Mouse (Mus musculus) intestine, postnatal 0 days (tissue): ENCODE results near the gene Phyhd1. TPM values are rescaled to one million over a fixed set of nuclear protein-coding genes. Genes with fewer than 3 reads are reported as not detected.

ENCODE experiments used
- ATAC-seq: fragments of 200-750 bp; cut with Nextera tagmentation; 2 replicates; pipeline ENCODE4 v1.8.0; 2017; ENCODE audit warnings: mild to moderate bottlenecking, moderate TSS enrichment, moderate library complexity
- H3K27ac ChIP-seq: fragments of 300-500 bp; sonication (generic); 2 replicates; pipeline ENCODE4 v1.5.1; 2014; ENCODE audit warnings: mild to moderate bottlenecking, low read depth, low read length, moderate library complexity
- H3K27me3 ChIP-seq: fragments of 300-500 bp; sonication (generic); replicated peaks from 2 replicates; pipeline ENCODE4 v1.6.1; 2014; ENCODE audit warnings: low read length, mixed read lengths; ENCODE audit not compliant: control insufficient read depth, insufficient read depth
- H3K36me3 ChIP-seq: fragments of 300-500 bp; sonication (generic); 2 replicates; pipeline ENCODE4 v1.6.1; 2014; ENCODE audit warnings: mild to moderate bottlenecking, moderate library complexity; ENCODE audit not compliant: control insufficient read depth, insufficient read depth
- H3K4me1 ChIP-seq: fragments of 300-500 bp; sonication (generic); replicated peaks from 2 replicates; pipeline ENCODE4 v1.6.1; 2014; ENCODE audit warnings: antibody characterized with exemption, low read length, mixed read lengths; ENCODE audit not compliant: control insufficient read depth, insufficient read depth
- H3K4me2 ChIP-seq: fragments of 300-500 bp; sonication (generic); replicated peaks from 2 replicates; pipeline ENCODE4 v1.6.1; 2014; ENCODE audit warnings: low read depth, mild to moderate bottlenecking, moderate library complexity
- H3K4me3 ChIP-seq: fragments of 300-500 bp; sonication (generic); 2 replicates; pipeline ENCODE4 v1.5.1; 2014; ENCODE audit warnings: low read depth, low read length
- H3K9ac ChIP-seq: fragments of 300-500 bp; sonication (generic); 2 replicates; pipeline ENCODE4 v1.6.1; 2014; ENCODE audit warnings: mild to moderate bottlenecking, low read depth, low read length
- H3K9me3 ChIP-seq: fragments of 300-500 bp; sonication (generic); 2 replicates; pipeline ENCODE4 v1.6.1; 2016; ENCODE audit warnings: mixed run types; ENCODE audit not compliant: control insufficient read depth
- CTCF ChIP-seq: sonication (generic); IDR thresholded peaks from 2 replicates; pipeline ENCODE4 v1.5.1; 2016; ENCODE audit warnings: low read depth, mild to moderate bottlenecking, control low read depth, antibody characterized with exemption, moderate library complexity
- WGBS: fragments of 180-500 bp; shearing (Covaris S2); extraction: QIAGEN DNeasy Blood & Tissue Kit; methylation state at CpG from one replicate; pipeline ENCODE4 v1.1.7; 2014; 5-methylcytosine and 5-hydroxymethylcytosine counted together
- polyA plus RNA-seq: library from polyadenylated mRNA; unstranded; fragments of >200 nt; fragmentation: Nextera tagmentation; extraction: Ambion mirVana; gene quantifications from 2 replicates; pipeline ENCODE4 v1.2.1, GENCODE M21; 2015

Phyhd1 gene
- polyA plus RNA-seq, 1 experiment from 2014 or later, result 3.1 TPM

DNA sequence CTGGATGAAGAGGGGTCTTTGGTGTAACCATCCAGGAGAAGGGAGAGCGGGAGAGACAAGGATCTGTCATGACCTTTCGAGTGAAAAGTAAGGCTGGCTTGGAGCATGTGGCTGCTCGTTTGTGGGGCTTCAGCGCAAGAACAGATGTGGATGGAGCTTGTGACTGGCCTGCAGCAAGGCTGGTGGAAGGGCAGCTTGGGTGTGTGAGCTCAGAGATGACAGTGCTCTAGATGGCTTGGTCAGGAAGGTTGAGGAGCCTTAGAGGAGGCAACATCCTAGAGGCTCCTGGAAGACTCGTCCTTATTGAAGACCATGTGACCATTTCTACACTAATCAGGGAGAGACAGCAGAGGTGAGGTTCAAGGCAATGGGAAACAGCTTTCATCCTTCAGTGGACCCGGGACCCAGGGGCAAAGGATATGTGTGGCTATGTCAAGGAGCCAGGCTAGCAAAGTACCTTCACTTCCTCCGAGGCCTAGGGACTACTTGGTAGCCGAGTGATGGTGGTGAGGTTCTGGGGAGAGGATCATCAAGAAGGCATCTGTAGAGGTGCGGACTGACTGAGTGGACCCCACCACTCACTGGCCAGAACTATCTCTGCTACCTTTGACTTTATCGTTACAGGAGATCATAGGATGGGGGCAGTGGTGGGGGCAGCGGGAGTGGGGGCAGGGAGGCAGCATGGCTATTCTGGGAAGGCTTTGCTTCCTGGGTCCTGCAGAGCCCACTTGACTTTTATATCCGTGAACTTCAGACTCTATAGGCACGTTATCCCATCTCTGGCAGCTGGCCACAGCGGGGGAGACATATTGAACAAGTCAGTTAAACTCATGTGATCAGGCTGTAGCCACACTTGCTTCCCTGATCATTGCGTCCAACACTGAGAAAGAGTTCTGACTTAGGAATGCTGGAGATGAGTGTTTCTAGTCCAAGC is 6.6 kb upstream of the Phyhd1 start:
- Histone ChIP-seq H3K27me3 (no peaks in the 10 kb centered on the region), H3K9me3 (no peaks in the 10 kb centered on the region), H3K27ac (peak overlapping the region; percentile 31; the same call in 1 of the 2 replicates), H3K36me3 (peaks cover 83% of the 10 kb centered on the region), H3K9ac (no peak overlapping the region), H3K4me3 (no peak overlapping the region), H3K4me1 (no peaks in the 10 kb centered on the region), H3K4me2 (no peak overlapping the region)
- WGBS, result 76% methylated on average over 15 of the region's 15 CpGs
- TF ChIP-seq CTCF, result no peak
- ATAC-seq, result no peak

DNA sequence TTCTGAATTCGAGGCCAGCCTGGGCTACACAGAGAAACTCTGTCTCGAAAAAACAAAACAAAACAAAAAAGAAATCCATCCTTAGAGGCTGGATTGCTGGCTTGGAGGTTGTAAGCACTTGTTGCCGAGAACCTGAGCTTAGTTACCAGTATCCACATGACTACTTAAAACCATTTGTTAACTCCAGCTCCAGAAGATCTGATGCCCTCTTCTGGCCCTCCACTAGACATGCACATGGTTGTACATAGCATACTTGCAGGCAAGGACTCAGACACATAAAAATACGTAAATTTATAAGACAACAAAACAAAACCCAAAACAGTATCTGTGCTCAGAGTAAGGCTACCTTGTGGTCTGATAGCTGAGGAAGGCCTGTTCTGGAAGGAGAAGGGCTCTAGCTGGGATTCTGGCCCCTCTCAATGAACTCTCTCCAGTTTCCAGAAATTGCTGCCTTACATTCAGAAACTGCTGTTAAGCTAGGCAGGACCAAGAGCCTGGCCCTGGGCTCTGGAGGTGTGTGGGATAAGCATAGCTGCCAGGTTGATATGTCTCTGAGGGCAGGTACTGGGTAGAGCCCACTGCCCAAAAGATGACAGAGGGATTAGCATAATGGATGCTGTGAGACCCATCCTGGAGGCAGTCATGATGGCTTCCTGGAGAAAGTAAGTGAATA is 4.8 kb upstream of the Phyhd1 start:
- Histone ChIP-seq H3K4me1 (0 out of 2 replicates have a peak, but pooled peaks cover 3% of the 10 kb centered on the region), H3K9me3 (no peaks in the 10 kb centered on the region), H3K27ac (no peak overlapping the region), H3K27me3 (no peaks in the 10 kb centered on the region), H3K4me3 (no peak overlapping the region), H3K4me2 (no peak overlapping the region), H3K9ac (no peak overlapping the region), H3K36me3 (peaks cover 71% of the 10 kb centered on the region)
- ATAC-seq, result no peak
- 84% methylated on average over 4 of the region's 4 CpGs for WGBS
- TF ChIP-seq CTCF, result peak; percentile 47

DNA sequence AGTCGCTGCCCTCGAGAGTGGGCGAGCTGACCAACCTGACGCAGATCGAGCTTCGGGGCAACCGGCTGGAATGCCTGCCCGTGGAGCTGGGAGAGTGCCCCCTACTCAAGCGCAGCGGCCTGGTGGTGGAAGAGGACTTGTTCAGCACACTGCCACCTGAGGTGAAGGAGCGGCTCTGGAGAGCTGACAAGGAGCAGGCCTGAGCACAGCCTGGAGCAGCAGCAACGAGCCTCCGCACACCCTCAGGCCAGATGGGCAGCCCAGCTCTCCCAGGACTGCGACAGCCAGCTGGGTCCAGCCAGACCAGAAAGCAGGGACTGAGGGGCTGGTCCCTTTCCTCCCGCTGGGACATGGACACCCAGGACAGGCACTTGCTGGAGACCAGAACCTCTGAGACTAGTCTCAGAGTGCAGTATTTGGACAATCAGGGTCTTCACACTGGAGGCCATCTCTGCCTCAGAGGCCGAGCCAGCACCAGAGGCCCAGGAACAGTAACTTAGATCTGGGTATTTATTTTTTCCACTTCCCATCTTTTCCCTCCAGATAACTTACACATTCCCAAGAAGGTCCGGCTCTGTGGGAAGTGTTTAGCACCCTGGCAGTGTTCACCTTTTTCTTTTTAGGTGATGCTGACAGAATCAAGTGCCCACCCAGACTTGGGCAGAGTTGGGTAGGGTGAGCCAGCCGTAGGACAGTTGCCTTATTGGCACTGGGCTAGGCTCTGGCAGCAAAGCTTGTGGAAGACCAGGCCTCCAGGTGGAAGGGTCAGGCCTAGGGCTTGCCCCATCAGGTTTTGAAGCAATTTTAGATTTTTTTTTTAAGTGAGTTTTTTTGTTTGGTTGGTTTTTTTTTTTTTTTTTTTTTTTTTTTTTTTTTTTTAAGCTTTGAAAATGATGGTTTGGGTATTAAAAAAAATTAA is 3.8 kb upstream of the Phyhd1 start:
- Histone ChIP-seq H3K4me3 (no peak overlapping the region), H3K36me3 (peaks cover 61% of the 10 kb centered on the region), H3K4me2 (no peak overlapping the region), H3K9me3 (no peaks in the 10 kb centered on the region), H3K27me3 (no peaks in the 10 kb centered on the region), H3K27ac (peak overlapping the region; percentile 51), H3K9ac (no peak overlapping the region), H3K4me1 (0 out of 2 replicates have a peak, but pooled peaks cover 12% of the 10 kb centered on the region)
- ATAC-seq, result no peak
- no peak for TF ChIP-seq CTCF
- 92% methylated on average over 18 of the region's 18 CpGs for WGBS

DNA sequence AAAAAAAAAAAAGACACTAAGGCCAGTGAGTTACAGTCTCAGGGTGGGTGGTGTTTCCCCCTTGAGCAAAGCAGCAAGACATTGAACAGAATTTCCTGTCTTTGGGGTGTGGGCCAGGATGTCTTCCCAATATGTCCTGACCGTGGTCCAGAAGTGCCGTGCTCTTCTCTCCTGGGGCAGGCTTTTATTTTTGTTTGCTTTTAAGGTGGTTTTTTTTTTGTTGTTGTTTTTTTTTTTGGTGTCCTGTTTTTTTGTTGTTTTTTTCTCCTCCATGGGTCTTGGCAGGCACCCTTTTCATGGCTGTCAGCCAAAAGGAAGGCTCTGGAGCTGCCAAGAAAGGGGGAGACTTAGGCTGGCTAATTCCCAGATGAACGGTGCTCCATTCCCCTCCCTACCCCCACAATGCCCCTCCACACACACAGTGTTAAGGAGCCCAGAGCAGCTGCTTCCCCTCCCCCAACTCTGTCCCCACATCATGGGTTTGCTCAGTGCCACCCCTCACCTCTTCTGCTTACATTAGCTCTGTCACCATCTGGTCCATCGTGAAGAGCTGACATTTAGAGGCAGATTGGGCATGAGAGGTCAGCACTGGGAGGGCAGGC is 3.1 kb upstream of the Phyhd1 start:
- no peak for ATAC-seq
- Histone ChIP-seq H3K4me1 (0 out of 2 replicates have a peak, but pooled peaks cover 12% of the 10 kb centered on the region), H3K27ac (no peak overlapping the region), H3K9me3 (no peaks in the 10 kb centered on the region), H3K4me2 (no peak overlapping the region), H3K36me3 (peaks cover 54% of the 10 kb centered on the region), H3K9ac (no peak overlapping the region), H3K4me3 (no peak overlapping the region), H3K27me3 (no peaks in the 10 kb centered on the region)
- 66% methylated on average over 4 of the region's 4 CpGs for WGBS
- no peak for TF ChIP-seq CTCF

DNA sequence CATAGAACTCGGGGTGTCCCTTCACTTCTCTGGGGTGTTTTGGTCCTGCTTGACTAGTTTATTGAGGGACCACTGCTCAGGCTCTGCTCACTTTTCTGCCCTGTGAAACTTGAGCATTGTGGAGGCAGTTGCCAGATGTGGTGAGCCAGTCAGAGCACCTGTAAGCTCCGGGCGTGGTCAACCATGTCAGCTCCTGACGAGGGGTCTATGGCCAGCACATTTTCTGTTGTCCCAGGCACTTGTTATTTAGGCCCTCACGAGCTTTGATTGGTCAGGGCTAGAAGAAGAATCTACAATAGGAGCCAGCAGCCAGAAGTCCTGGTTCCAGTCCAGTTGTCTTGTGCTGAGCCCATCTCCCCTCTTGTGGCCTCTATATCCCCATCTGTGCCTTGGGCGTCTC is 2.2 kb upstream of the Phyhd1 start:
- H3K27ac ChIP-seq, result no peak overlapping the region
- H3K9ac ChIP-seq, result no peak overlapping the region
- H3K4me1 ChIP-seq, result 0 out of 2 replicates have a peak, but pooled peaks cover 12% of the 10 kb centered on the region
- H3K36me3 ChIP-seq, result peaks cover 50% of the 10 kb centered on the region
- H3K4me3 ChIP-seq, result no peak overlapping the region
- H3K4me2 ChIP-seq, result no peak overlapping the region
- WGBS, result 87% methylated on average over 6 of the region's 6 CpGs
- no peak for TF ChIP-seq CTCF
- H3K27me3 ChIP-seq, result no peaks in the 10 kb centered on the region
- no peaks in the 10 kb centered on the region for H3K9me3 ChIP-seq
- ATAC-seq, result no peak
